Mouse (Mus musculus) lung, postnatal 0 days (tissue): ENCODE results near the gene Olfr330.

Experiments
- CTCF ChIP-seq: IDR thresholded peaks from 2 replicates; pipeline ENCODE4 v1.5.1; 2016; ENCODE audit warnings: antibody characterized with exemption, mild to moderate bottlenecking
- EP300 ChIP-seq: IDR thresholded peaks from 2 replicates; pipeline ENCODE4 v1.6.1; 2016; ENCODE audit warnings: antibody characterized with exemption, mild to moderate bottlenecking, control low read depth

DNA sequence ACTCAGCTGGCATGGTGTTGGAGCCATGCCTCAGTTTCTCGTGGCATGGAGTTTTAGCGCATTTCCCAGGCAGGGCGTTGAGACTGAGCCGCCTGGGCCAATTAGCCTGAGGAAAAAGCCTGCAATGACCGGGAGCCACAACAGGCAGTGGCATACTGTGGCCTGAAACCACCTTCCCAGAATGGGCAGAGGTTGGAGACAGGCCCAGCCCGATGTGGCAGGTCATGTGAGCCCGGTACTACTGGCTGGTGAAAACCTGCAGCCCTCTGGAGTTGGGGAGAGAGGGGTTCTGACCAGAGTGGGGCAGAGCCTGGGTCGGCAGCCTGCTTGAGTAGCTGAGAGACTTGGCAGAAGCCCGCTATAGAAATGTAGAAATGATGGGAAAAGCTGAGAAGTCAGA is 35.9 kb downstream of the Olfr330 start:
- TF ChIP-seq CTCF (no peak), EP300 (no peak)
